Mouse (Mus musculus) right cerebral cortex, postnatal 10 days (tissue): ENCODE results near the gene Sdk1.

ENCODE experiments used
- DNase-seq, 2 experiments: peaks; one replicate each; pipeline ENCODE4 v3.0.0; 2021; ENCODE audit warnings: low spot score in 2 of 2

The Sdk1 gene

GRCm38 (mm10) chr5:141886006-141886405, 644.7 kb downstream of the Sdk1 start:
- peak; percentile 44 to 50 for DNase-seq

- DNase-seq: no peak
These were observed 648.5 kb downstream of the Sdk1 start for GRCm38 (mm10) chr5:141889766-141890165.

- DNase-seq: no peak
These were observed 655.1 kb downstream of the Sdk1 start for GRCm38 (mm10) chr5:141896402-141896801.

- no peak for DNase-seq
These were observed 656.2 kb downstream of the Sdk1 start for GRCm38 (mm10) chr5:141897481-141897880.

GRCm38 (mm10) chr5:141899751-141900150, 658.5 kb downstream of the Sdk1 start:
- DNase-seq: no peak

GRCm38 (mm10) chr5:141902544-141903250, 661.4 kb downstream of the Sdk1 start:
- DNase-seq: no peak

GRCm38 (mm10) chr5:141910444-141910843, 669.2 kb downstream of the Sdk1 start:
- no peak for DNase-seq

- DNase-seq: no peak
These were observed 669.6 kb downstream of the Sdk1 start for GRCm38 (mm10) chr5:141910886-141911285.

GRCm38 (mm10) chr5:141912881-141913280, 671.6 kb downstream of the Sdk1 start:
- no peak for DNase-seq

GRCm38 (mm10) chr5:141916954-141917353, 675.7 kb downstream of the Sdk1 start:
- DNase-seq: peak in 1 of 2 experiments; percentile 37

- peak in 1 of 2 experiments; percentile 25 for DNase-seq
These were observed 697.7 kb downstream of the Sdk1 start for GRCm38 (mm10) chr5:141939000-141939399.

- no peak for DNase-seq
These were observed 699.3 kb downstream of the Sdk1 start for GRCm38 (mm10) chr5:141940636-141941035.

GRCm38 (mm10) chr5:141950791-141951190, 709.5 kb downstream of the Sdk1 start:
- no peak for DNase-seq

GRCm38 (mm10) chr5:141952270-141952669, 711.0 kb downstream of the Sdk1 start:
- no peak for DNase-seq

- no peak for DNase-seq
These were observed 711.6 kb downstream of the Sdk1 start for GRCm38 (mm10) chr5:141952708-141953490.

GRCm38 (mm10) chr5:141971071-141971470, 729.8 kb downstream of the Sdk1 start:
- no peak for DNase-seq

GRCm38 (mm10) chr5:141979511-141979910, 738.2 kb downstream of the Sdk1 start:
- no peak for DNase-seq

- DNase-seq: no peak
These were observed 739.5 kb downstream of the Sdk1 start for GRCm38 (mm10) chr5:141980746-141981145.

GRCm38 (mm10) chr5:141984322-141984721, 743.0 kb downstream of the Sdk1 start:
- no peak for DNase-seq

GRCm38 (mm10) chr5:141985003-141985402, 743.7 kb downstream of the Sdk1 start:
- DNase-seq: peak; percentile 50 to 73

GRCm38 (mm10) chr5:141985551-141985950, 744.3 kb downstream of the Sdk1 start:
- DNase-seq: no peak

- no peak for DNase-seq
These were observed 746.1 kb downstream of the Sdk1 start for GRCm38 (mm10) chr5:141987287-141987799.

- DNase-seq: peak; percentile 38 to 68
These were observed 747.4 kb downstream of the Sdk1 start for GRCm38 (mm10) chr5:141988685-141989084.
